Mouse (Mus musculus): Measurements from ENCODE around the gene Smpd2.
A peak's percentile ranks its signal among the peaks of the same experiment; 100 is the strongest.

Smpd2 gene

DNA sequence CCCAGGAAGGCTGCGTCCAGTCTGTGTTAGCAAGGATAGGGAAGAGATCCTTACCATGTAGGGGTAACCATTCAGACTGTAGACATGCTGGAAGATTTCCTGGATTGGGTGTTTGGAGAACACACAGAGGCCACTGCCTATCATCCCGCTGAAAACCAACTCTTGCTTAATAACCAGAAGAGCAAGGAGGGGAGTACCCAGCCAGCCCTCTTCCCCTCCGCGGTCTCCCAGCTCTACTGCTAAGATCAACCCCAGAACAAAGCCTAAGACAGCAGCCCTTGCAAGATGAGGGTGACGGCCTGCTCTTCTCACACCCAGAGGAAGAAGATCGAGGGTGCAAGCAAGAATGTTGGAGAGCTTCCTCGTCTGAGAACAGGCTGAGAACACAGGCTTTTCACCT lies 1.3 kb downstream of the Smpd2 start:
- DNase-seq (ENCODE audit: low read depth, low spot score) = no peak

- DNase-seq (ENCODE audit: low read depth, low spot score) = no peak
Measured at GRCm38 (mm10) chr10:41486506-41487170, 3.5 kb downstream of the Smpd2 start.

DNA sequence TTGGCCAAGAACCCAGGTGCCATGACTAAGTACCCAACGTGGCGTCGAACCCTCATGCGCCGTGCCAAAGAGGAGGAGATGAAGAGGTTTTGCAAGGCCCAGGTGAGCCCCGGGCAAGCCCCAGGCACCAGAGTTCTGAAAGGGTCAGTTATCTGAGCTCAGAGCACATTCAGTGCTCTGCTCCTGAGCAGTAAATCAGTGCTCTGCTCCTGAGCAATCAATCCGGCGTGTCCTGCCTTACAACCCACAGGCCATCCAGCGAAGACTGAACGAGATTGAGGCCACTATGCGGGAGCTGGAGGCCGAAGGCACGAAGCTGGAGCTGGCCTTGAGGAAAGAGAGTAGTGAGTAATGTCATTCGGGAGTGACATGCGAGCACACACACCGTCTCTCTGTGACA lies 4.4 kb downstream of the Smpd2 start:
- DNase-seq (ENCODE audit: low read depth, low spot score) = no peak

DNA sequence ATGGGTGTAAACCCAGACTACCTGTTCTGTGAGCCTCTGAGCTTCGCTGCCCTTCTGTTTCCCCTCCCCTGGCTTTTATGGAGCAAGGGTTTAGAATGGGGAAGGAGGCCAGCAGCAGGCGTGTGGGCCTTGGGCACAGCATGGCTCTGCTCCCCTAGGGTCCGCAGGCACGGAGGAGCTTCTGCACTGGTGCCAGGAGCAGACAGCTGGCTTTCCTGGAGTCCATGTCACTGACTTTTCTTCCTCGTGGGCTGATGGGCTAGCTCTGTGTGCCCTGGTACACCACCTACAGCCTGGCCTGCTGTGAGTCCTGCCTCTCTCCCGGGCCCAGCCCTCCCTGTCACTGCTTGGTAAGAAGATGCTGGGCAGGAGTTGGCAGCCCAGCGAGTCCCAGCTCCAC lies 7.7 kb downstream of the Smpd2 start:
- DNase-seq (ENCODE audit: low read depth, low spot score) = no peak

DNA sequence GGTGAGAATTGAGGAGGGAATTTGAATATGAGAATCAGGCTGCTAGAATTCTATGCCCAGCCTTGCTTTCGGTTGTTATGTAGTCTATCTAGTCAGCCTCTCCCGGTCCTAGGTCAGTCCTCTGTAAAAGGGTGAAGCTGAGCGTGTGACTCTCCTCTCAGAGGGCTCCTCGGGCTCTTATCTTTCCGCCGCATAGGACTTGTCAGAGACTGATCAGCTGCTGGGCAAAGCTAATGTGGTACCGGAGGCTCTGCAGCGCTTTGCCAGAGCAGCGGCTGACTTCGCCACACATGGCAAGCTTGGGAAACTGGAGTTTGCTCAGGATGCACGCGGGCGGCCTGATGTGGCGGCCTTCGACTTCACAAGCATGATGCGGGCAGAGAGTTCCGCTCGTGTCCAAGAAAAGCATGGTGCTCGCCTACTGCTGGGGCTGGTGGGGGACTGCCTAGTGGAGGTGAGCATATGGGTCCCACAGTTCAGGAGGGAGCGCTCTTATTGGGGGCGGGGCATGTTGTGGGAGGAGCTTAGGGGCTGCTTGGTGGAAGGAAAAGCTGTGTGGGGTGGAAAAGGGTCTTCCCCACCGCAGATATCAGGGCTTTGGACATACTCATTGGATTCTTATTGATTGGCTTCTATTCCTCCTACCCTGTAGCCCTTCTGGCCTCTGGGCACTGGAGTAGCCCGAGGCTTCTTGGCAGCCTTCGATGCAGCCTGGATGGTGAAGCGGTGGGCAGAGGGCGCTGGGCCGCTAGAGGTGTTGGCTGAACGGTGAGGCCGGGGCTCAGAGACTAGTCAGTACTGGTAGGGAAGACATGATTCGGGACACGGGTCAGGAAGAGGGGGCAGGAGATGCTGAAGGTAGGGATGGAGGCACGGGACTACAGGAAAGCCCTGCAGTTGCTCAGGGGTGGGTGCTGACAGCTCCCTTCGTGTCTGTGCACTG lies 9.0 kb downstream of the Smpd2 start:
- DNase-seq (ENCODE audit: low read depth, low spot score) = no peak

- no peak for DNase-seq (ENCODE audit: low read depth, low spot score)
Measured at GRCm38 (mm10) chr10:41479961-41480360, 10.2 kb downstream of the Smpd2 start.

DNA sequence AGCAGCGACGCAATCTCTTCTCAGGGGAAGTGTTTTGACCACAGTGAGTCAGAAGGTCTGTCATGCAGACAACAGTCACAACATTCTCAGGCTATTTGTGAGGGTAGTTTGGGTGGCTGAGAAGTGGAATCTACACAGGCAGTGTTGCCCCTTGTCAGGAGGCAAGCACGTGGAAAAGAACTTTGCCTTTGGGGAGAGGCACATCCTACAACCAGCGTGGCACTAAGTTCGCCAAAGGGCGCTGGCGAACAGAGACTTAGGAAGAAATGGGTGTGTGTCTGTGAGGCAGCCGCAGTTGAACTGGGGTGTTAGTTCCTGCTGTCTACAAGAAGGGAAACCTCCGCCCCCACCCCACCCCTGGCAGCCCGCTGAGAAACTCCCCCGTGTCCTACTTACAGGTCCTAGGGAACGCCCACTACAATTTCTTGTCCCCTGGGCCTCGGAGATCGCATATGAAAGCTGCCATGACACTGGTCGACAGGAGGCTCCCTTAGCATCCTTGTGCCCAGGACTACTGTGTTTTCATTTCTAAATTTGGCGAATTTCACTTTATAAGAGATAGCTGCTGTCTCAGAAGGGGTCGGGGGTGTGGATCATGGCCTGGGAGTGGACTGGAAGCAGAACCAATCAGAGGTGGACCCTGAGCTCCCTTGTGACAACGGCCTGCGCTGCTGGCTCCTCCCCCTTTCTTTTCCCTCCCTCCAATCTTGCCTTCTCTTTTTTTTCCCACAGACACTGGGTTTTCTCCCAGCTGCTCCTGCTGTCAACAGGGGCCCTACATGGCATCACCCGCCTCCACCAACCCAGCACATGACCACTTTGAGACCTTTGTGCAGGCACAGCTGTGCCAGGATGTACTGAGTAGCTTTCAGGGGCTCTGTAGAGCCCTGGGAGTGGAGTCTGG lies 12.6 kb downstream of the Smpd2 start:
- no peak for DNase-seq (ENCODE audit: low read depth, low spot score)

- no peak for DNase-seq (ENCODE audit: low read depth, low spot score)
Measured at GRCm38 (mm10) chr10:41477018-41477277, 13.2 kb downstream of the Smpd2 start.

DNA sequence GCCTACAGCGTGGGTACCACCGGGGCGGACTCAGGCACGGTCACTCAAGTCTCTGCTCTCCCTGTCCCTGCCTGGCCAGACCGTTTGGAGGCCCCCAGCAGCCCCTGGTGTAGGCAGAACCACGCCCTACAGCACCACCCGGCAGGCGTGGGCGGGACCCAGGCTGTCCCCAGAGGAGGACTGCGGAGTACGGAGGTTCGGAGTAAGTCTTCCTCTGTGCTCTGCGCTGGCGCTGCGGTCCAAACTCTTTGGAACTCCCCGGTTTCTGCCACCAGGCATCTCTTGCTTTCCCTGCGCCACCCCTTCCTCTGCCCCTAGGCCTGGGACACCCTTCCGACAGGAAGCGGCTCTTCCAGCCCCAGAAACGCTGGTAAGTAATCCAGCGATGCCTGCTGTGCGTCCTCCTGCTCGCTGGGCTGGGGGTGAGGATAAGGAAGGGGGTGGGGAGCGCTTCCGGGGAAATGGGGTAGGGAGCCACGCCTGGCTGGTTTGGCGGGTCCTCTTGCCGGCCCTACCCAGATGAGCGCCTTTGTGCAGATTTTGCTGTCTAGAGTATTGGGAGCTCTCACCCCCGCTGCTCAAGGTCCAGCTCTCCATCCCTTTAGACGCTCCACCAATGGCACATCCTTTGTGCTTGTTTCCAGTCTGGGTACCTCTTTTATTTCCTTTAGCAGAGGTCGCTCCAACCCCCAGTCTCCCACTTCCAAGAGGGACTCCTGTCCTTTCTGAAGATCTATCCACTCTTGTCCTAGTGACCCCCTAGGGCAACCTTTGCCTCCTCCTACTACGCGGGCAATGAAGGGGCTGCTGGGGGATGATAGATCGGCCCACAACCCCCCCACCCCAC lies 13.8 kb downstream of the Smpd2 start, which contains the start of gene Mical1:
Mical1 (plus strand) TSS at position 144 of the 847 bp plus-strand sequence.
- peak; percentile 40 for DNase-seq (ENCODE audit: low read depth, low spot score)

GRCm38 (mm10) chr10:41474981-41475391 lies 15.2 kb downstream of the Smpd2 start:
- no peak for DNase-seq (ENCODE audit: low read depth, low spot score)

GRCm38 (mm10) chr10:41473782-41474468 lies 16.2 kb downstream of the Smpd2 start:
- DNase-seq (ENCODE audit: low read depth, low spot score) = no peak

DNA sequence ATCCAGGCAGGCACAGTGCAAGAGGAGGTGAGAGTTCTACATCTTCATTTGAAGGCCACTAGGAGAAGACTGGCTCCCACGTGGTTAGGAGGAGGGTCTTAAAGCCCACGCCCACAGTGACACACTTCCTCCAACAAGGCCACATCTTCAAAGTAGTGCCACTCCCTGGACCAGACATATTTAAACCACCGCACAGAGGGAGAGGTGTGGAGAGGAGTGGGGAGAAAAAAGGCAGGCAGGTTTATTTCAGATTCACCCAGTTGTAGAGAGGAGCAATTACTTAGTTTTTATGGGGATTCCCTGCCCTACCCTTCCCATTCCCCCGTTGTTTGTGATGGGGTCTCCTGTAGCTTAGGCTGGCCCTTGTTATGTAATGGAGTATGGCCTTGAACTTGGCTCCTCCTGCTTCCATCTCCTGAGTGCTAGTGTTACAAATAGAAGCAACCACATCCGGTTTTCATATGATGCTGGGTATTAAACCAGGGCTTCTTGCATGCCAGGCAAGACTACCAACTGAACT lies 17.1 kb downstream of the Smpd2 start:
- DNase-seq (ENCODE audit: low read depth, low spot score) = no peak

DNA sequence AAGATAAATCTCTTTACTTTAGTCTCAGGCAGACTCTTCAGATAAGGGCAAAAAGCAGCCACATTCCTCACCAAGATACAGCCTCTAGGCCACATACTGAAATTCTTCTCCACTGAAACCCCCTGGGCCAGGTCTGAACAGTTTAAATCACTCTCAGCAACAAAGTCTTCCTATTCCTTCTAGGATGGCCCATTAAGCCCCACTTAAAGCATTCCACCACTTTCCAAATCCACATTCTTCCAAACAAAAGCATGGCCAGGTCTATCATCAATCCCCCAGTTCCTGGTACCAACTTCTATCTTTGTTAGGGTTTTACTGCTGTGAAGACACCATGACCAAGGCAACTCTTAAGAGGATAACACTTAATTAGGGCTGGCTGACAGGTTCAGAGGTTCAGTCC lies 17.6 kb downstream of the Smpd2 start:
- DNase-seq (ENCODE audit: low read depth, low spot score) = no peak

GRCm38 (mm10) chr10:41470693-41471092 lies 19.5 kb downstream of the Smpd2 start:
- DNase-seq (ENCODE audit: low read depth, low spot score) = no peak

DNA sequence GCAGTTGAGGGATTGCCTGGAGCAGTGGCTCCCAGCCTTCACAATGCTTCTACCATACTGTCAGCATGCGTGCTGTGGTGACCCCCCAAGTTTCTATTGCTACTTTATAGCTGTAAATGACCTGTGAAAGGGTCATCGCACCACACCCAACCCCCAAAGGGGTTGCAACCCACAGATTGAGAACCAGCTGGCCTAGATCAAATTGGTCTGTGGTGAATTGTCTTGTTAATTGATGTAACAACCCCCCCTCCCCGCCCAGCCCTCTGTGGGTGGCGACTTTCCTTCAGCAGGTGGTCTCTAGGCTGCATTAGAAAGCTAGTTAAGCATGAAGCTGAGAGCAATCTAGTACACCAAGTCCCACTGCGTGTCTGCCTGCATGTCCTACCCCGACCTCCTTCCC lies 22.8 kb downstream of the Smpd2 start:
- no peak for DNase-seq (ENCODE audit: low read depth, low spot score)

GRCm38 (mm10) chr10:41464401-41464955 lies 25.7 kb downstream of the Smpd2 start:
- DNase-seq (ENCODE audit: low read depth, low spot score) = no peak

DNA sequence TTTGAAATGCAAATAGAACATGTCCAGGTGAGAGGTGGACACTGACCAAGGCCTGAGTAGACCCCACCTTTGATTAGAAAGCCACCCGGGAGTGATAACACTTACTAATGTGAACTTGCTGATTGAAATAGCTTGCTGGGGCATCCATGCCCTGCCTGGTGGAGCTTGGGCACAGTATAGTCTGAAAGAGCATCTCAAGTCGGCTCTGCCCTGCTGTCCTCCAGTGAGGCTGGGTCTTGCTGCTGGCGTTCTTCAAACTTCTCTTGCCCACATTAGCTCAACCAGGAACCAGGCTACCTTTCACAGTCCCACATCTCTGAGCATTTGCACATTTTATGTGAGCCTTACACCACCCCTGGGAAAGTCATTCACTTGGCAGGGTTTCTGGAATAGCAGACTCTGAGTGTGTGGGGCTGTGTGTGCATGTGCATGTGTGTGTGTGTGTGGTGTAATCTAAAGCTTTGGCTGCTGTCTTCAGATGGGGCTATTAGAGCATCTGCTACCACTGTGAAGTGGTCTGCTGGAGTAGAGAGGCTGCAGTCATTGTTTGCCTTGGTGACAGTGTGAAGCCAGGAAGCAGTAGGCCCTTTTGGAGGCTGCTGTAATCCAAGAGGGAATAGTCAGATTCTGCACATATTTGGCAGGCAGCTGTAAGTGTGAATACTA lies 29.0 kb downstream of the Smpd2 start:
- DNase-seq (ENCODE audit: low read depth, low spot score) = no peak

DNA sequence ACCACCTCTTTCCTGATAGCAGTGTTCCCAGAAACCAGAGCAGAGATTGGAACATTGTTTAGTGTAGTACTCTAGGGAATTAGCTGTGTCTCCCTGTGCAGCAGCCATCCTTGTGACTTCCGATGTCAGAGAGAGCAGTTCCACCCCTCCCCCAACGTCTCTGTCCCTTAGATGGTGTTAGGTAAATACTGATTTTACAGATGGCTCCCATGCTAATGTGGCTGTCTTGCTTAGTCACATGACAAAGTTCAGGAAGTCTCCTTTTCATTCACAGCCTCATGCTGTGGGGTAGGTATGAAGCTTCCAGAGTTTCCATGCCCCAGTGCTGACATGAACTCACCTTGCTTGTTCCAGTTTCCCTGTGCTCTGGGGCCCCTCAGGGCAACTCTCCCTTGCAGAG lies 29.7 kb downstream of the Smpd2 start:
- no peak for DNase-seq (ENCODE audit: low read depth, low spot score)

DNA sequence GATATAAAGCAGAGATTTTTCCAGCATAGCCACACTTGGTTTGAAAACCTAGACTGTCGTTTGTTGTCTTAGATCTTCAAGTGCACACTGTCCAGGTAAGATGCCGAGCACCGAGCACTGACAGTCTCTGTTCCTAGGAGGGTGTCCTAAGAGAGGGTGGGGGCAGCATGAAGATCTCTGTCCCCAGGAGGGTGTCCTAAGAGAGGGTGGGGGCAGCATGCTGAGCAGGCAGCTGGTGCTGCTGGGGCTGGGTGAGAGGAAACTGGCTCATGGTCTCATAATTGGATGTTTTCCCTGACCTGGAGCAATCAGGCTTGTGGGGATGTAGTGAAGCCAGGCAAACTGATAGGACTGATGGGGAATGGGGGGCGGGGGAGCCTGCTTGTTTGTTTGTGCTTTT lies 30.2 kb downstream of the Smpd2 start:
- DNase-seq (ENCODE audit: low read depth, low spot score) = no peak

DNA sequence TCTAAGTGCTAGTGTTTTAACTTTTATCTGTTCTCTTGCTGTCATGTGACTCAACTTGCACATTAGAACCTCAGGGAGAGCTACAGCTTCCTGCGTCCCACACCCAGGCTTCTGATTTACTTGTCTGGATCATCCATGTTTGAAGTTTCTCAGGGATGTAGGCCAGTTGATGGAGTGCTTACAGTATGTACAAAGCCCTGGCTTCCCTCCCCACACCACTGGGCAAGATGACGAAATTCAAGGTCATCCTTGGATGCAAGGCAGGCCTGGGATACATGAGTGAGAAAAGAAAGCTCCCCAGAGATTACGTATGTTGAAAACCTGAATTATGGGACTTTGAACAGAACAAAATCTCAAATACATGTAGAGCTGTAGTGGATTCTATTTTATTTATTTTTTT lies 37.4 kb downstream of the Smpd2 start:
- DNase-seq (ENCODE audit: low read depth, low spot score) = no peak

Data from c-Kit-negative CD71-positive TER-119-positive erythroid progenitor cells, embryonic 14.5 days (primary cell).